Comparison of ENCODE assay signal across 9 mouse cellular contexts in the genomic region with DNA sequence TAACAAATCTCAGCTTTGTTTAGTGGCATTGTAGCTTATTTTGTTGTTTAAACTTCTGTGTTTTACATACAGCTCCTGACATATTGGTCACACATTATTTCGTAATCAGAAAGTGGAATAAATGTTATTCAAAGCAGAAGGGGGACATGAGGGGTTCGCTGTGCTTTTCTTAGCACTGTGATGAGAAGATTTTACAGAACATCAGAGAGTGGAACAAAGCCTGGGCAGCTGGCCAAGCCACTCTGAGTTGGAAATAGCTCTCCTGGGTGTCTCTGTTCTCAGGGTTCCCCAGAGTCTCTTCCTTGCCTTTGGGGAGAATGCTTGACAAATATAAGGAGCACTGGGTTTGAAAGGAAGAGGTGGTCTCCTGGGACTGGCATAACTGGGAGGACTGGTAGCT.
A peak's percentile ranks its signal among the peaks of the same experiment; 100 is the strongest.
DNase-seq lines count a peak whose midpoint lies in the region; ATAC-seq and TF ChIP-seq lines count a peak whose summit lies in the region.
"Had no signal": no experiment of that assay in that cellular context is flagged by ENCODE, and none has a peak within 500 bp of the region (broad histone marks: within the 10 kb centered on the region; RNA-seq: fewer than 3 reads in every experiment).

No protein-coding gene starts in this region.

- H3K4me2 ChIP-seq in embryonic facial prominence, embryonic 15.5 days (replicated peaks) = no peak overlapping the region
- 0 out of 2 replicates have a peak overlapping the region, but pooled peaks have one; percentile 21 for H3K4me2 ChIP-seq in heart, embryonic 15.5 days
- H3K4me2 ChIP-seq in liver, embryonic 12.5 days = no peak overlapping the region
- H3K4me2 ChIP-seq in hindbrain, embryonic 12.5 days (replicated peaks) = no peak overlapping the region
- H3K4me2 ChIP-seq: embryonic facial prominence, embryonic 13.5 days had no signal

- DNase-seq in layer of hippocampus, adult 11-12 months (ENCODE audit: low spot score) = peak; percentile 79
- no peak for DNase-seq in layer of hippocampus, adult 9-10 months (ENCODE audit: low spot score)
- DNase-seq in thymus, postnatal 36 days = no peak

- no peak overlapping the region for H3K9ac ChIP-seq in embryonic facial prominence, embryonic 15.5 days
- no peak overlapping the region for H3K9ac ChIP-seq in heart, embryonic 15.5 days
- no peak overlapping the region for H3K9ac ChIP-seq in liver, embryonic 12.5 days
- H3K9ac ChIP-seq in hindbrain, embryonic 12.5 days = no peak overlapping the region
- H3K9ac ChIP-seq: embryonic facial prominence, embryonic 13.5 days had no signal

- ATAC-seq in embryonic facial prominence, embryonic 15.5 days (ENCODE audit: insufficient number of reproducible peaks, low FRiP score, low TSS enrichment, low read depth) = no peak
- ATAC-seq in heart, embryonic 15.5 days (replicated peaks; ENCODE audit: insufficient number of reproducible peaks, insufficient read depth, low FRiP score, low read depth) = 0 out of 2 replicates have a peak, but pooled peaks have one; percentile 54
- no peak for ATAC-seq in liver, embryonic 12.5 days
- no peak for ATAC-seq in hindbrain, embryonic 12.5 days (ENCODE audit: low FRiP score)

- no peak for TF ChIP-seq CTCF in olfactory bulb, adult 2 months (IDR thresholded peaks at IDR 0.05; ENCODE audit: insufficient read depth, low read depth, low read length)

- peak overlapping the region; percentile 65; the same call in 1 of the 2 replicates for H3K27ac ChIP-seq in embryonic facial prominence, embryonic 15.5 days (replicated peaks)
- peak overlapping the region; percentile 89 for H3K27ac ChIP-seq in heart, embryonic 15.5 days
- peak overlapping the region; percentile 78 for H3K27ac ChIP-seq in olfactory bulb, adult 2 months (ENCODE audit: insufficient read depth, low read depth, low read length)
- H3K27ac ChIP-seq in liver, embryonic 12.5 days = no peak overlapping the region
- H3K27ac ChIP-seq in hindbrain, embryonic 12.5 days = no peak overlapping the region
- H3K27ac ChIP-seq: embryonic facial prominence, embryonic 13.5 days had no signal

- no peaks in the 10 kb centered on the region for H3K36me3 ChIP-seq in embryonic facial prominence, embryonic 15.5 days
- no peaks in the 10 kb centered on the region for H3K36me3 ChIP-seq in heart, embryonic 15.5 days
- H3K36me3 ChIP-seq in liver, embryonic 12.5 days = no peaks in the 10 kb centered on the region
- H3K36me3 ChIP-seq in hindbrain, embryonic 12.5 days = no peaks in the 10 kb centered on the region
- H3K36me3 ChIP-seq: embryonic facial prominence, embryonic 13.5 days had no signal

- no peaks in the 10 kb centered on the region for H3K27me3 ChIP-seq in embryonic facial prominence, embryonic 15.5 days
- H3K27me3 ChIP-seq in heart, embryonic 15.5 days = no peaks in the 10 kb centered on the region
- H3K27me3 ChIP-seq in liver, embryonic 12.5 days (replicated peaks) = no peaks in the 10 kb centered on the region
- no peaks in the 10 kb centered on the region for H3K27me3 ChIP-seq in hindbrain, embryonic 12.5 days
- H3K27me3 ChIP-seq: embryonic facial prominence, embryonic 13.5 days had no signal

- no peaks in the 10 kb centered on the region for H3K9me3 ChIP-seq in embryonic facial prominence, embryonic 15.5 days (replicated peaks)
- no peaks in the 10 kb centered on the region for H3K9me3 ChIP-seq in heart, embryonic 15.5 days (replicated peaks)
- no peaks in the 10 kb centered on the region for H3K9me3 ChIP-seq in liver, embryonic 12.5 days (replicated peaks)
- H3K9me3 ChIP-seq in hindbrain, embryonic 12.5 days (replicated peaks) = no peaks in the 10 kb centered on the region
- H3K9me3 ChIP-seq: embryonic facial prominence, embryonic 13.5 days had no signal

- H3K4me1 ChIP-seq in embryonic facial prominence, embryonic 15.5 days = 0 out of 2 replicates have a peak, but pooled peaks cover 5% of the 10 kb centered on the region
- H3K4me1 ChIP-seq in heart, embryonic 15.5 days (replicated peaks) = peaks cover 13% of the 10 kb centered on the region
- H3K4me1 ChIP-seq in olfactory bulb, adult 2 months (ENCODE audit: control insufficient read depth, insufficient read depth, low read length) = 0 out of 2 replicates have a peak, but pooled peaks cover 2% of the 10 kb centered on the region
- H3K4me1 ChIP-seq in liver, embryonic 12.5 days = no peaks in the 10 kb centered on the region
- H3K4me1 ChIP-seq in hindbrain, embryonic 12.5 days = no peaks in the 10 kb centered on the region

- WGBS in embryonic facial prominence, embryonic 15.5 days = 46% methylated on average over 2 of the region's 2 CpGs
- 28% methylated on average over 2 of the region's 2 CpGs for WGBS in heart, embryonic 15.5 days
- 30% methylated on average over 2 of the region's 2 CpGs for WGBS in olfactory bulb, adult 2 months
- WGBS in liver, embryonic 12.5 days (ENCODE audit: insufficient replicate concordance) = 54% methylated on average over 2 of the region's 2 CpGs
- WGBS in hindbrain, embryonic 12.5 days = 81% methylated on average over 2 of the region's 2 CpGs

- TF ChIP-seq POLR2A in olfactory bulb, adult 2 months (IDR thresholded peaks at IDR 0.05; ENCODE audit: insufficient read depth, low read depth, low read length) = no peak

- H3K4me3 ChIP-seq in embryonic facial prominence, embryonic 15.5 days (replicated peaks) = no peak overlapping the region
- no peak overlapping the region for H3K4me3 ChIP-seq in heart, embryonic 15.5 days
- H3K4me3 ChIP-seq in olfactory bulb, adult 2 months (ENCODE audit: insufficient read depth, low read depth, low read length) = no peak overlapping the region
- no peak overlapping the region for H3K4me3 ChIP-seq in liver, embryonic 12.5 days
- no peak overlapping the region for H3K4me3 ChIP-seq in hindbrain, embryonic 12.5 days
- H3K4me3 ChIP-seq: embryonic facial prominence, embryonic 13.5 days had no signal

Comparison
In these comparisons a context has a peak if more than half of its experiments do, and no peak if none do; other contexts are left out.
1. H3K27ac ChIP-seq: peak in embryonic facial prominence, embryonic 15.5 days (single experiment), heart, embryonic 15.5 days (single experiment) and olfactory bulb, adult 2 months (single experiment); none in liver, embryonic 12.5 days (single experiment) and hindbrain, embryonic 12.5 days (single experiment).